Mouse (Mus musculus) c-Kit-positive CD71-positive TER-119-negative erythroid progenitor cells, embryonic 14.5 days (primary cell): ENCODE measurements at regions not wholly inside any gene's neighbourhood (a gene's known extent, or its start where the extent isn't known, plus 50 kb on each side); places are given as distances from the start of the nearest gene placed in this dataset.

Source experiments
- DNase-seq: peaks from one replicate; pipeline ENCODE4 v3.0.0-alpha.2; 2013; ENCODE audit warnings: low read depth

GRCm38 (mm10) chr12:61146695-61147094 lies 376.3 kb upstream of the Lrfn5 start:
- DNase-seq: no peak

- DNase-seq: peak; percentile 0
Measured at GRCm38 (mm10) chr12:61175331-61175730, 347.6 kb upstream of the Lrfn5 start.
